Comparison of ENCODE assay signal across 9 mouse cellular contexts in genomic region chr4:152120311-152121182, GRCm38 (mm10). TPM values are rescaled to one million over a fixed set of nuclear protein-coding genes. Genes with fewer than 3 reads are reported as not detected.
DNase-seq lines count a peak whose midpoint lies in the region; ATAC-seq and TF ChIP-seq lines count a peak whose summit lies in the region.
"Had no signal": no experiment of that assay in that cellular context is flagged by ENCODE, and none has a peak within 500 bp of the region (broad histone marks: within the 10 kb centered on the region; RNA-seq: fewer than 3 reads in every experiment).

No protein-coding gene starts in this region.

- peak overlapping the region; percentile 29 for H3K4me3 ChIP-seq in kidney, embryonic 16.5 days (ENCODE audit: low read length)
- peak overlapping the region; percentile 8; the same call in 1 of the 2 replicates for H3K4me3 ChIP-seq in hindbrain, postnatal 0 days (ENCODE audit: low read length)
- no peak overlapping the region for H3K4me3 ChIP-seq in neural tube, embryonic 11.5 days (ENCODE audit: low read depth, low read length)

- no peak overlapping the region for H3K9ac ChIP-seq in kidney, embryonic 16.5 days (replicated peaks; ENCODE audit: low read length)
- no peak overlapping the region for H3K9ac ChIP-seq in hindbrain, postnatal 0 days (replicated peaks; ENCODE audit: low read length)
- H3K9ac ChIP-seq in neural tube, embryonic 11.5 days (ENCODE audit: low read length): no peak overlapping the region

- 2% methylated on average over 31 of the region's 31 CpGs for WGBS in kidney, embryonic 16.5 days
- WGBS in hindbrain, postnatal 0 days: 2% methylated on average over 31 of the region's 31 CpGs
- under 1% methylated on average over 31 of the region's 31 CpGs for WGBS in neural tube, embryonic 11.5 days

- DNase-seq in kidney, postnatal 10 days: no peak
- peak; percentile 53 for DNase-seq in ZHBTc4 (ENCODE audit: low read depth, low spot score)
- DNase-seq in hindbrain, postnatal 0 days (ENCODE audit: low spot score): no peak
- DNase-seq in neural tube, embryonic 11.5 days (ENCODE audit: low spot score): no peak
- no peak for DNase-seq in urinary bladder, postnatal 36 days (ENCODE audit: low spot score in 2 of 2)
- no peak for DNase-seq in cerebellum, adult 8-10 months
- no peak for DNase-seq in frontal cortex, postnatal 14 days (ENCODE audit: low spot score in 2 of 2)

- peaks cover 62% of the 10 kb centered on the region for H3K27me3 ChIP-seq in kidney, embryonic 16.5 days (ENCODE audit: insufficient read depth, low read length)
- H3K27me3 ChIP-seq in hindbrain, postnatal 0 days (ENCODE audit: insufficient read depth, low read length): peaks cover 83% of the 10 kb centered on the region
- peaks cover 95% of the 10 kb centered on the region for H3K27me3 ChIP-seq in neural tube, embryonic 11.5 days (ENCODE audit: control insufficient read depth, insufficient read depth, low read length)

- peaks cover 46% of the 10 kb centered on the region for H3K4me1 ChIP-seq in kidney, embryonic 16.5 days (ENCODE audit: insufficient read depth, low read length)
- peaks cover 4% of the 10 kb centered on the region; the same call in 1 of the 2 replicates for H3K4me1 ChIP-seq in hindbrain, postnatal 0 days (ENCODE audit: insufficient read depth, low read length)
- peaks cover 16% of the 10 kb centered on the region for H3K4me1 ChIP-seq in neural tube, embryonic 11.5 days (ENCODE audit: control insufficient read depth, insufficient read depth, low read length)

- H3K27ac ChIP-seq in kidney, embryonic 16.5 days (ENCODE audit: low read length): peak overlapping the region; percentile 25; the same call in 1 of the 2 replicates
- H3K27ac ChIP-seq in hindbrain, postnatal 0 days: no peak overlapping the region
- no peak overlapping the region for H3K27ac ChIP-seq in neural tube, embryonic 11.5 days (ENCODE audit: low read depth, low read length)

- peak overlapping the region; percentile 51 for H3K4me2 ChIP-seq in kidney, embryonic 16.5 days (replicated peaks; ENCODE audit: low read depth, low read length)
- peak overlapping the region; percentile 23; the same call in 1 of the 2 replicates for H3K4me2 ChIP-seq in hindbrain, postnatal 0 days (ENCODE audit: low read depth, low read length)
- H3K4me2 ChIP-seq in neural tube, embryonic 11.5 days (ENCODE audit: low read depth): 0 out of 2 replicates have a peak overlapping the region, but pooled peaks have one; percentile 0

- no peak for TF ChIP-seq CTCF in hindbrain, postnatal 0 days (IDR thresholded peaks at IDR 0.05; ENCODE audit: low read depth)

- 0 out of 2 replicates have a peak, but pooled peaks have one; percentile 29 for ATAC-seq in kidney, embryonic 16.5 days (ENCODE audit: low FRiP score, low TSS enrichment)
- no peak for ATAC-seq in hindbrain, postnatal 0 days
- ATAC-seq in neural tube, embryonic 11.5 days (ENCODE audit: insufficient read depth, low FRiP score, low TSS enrichment): no peak

- H3K36me3 ChIP-seq in kidney, embryonic 16.5 days (ENCODE audit: insufficient read depth, low read length): no peaks in the 10 kb centered on the region
- H3K36me3 ChIP-seq in hindbrain, postnatal 0 days (ENCODE audit: insufficient read depth, low read length): no peaks in the 10 kb centered on the region
- H3K36me3 ChIP-seq in neural tube, embryonic 11.5 days (ENCODE audit: control insufficient read depth, insufficient read depth, low read length): no peaks in the 10 kb centered on the region

- no peaks in the 10 kb centered on the region for H3K9me3 ChIP-seq in kidney, embryonic 16.5 days (ENCODE audit: low read length)
- no peaks in the 10 kb centered on the region for H3K9me3 ChIP-seq in hindbrain, postnatal 0 days (ENCODE audit: low read length)
- H3K9me3 ChIP-seq in neural tube, embryonic 11.5 days (ENCODE audit: control insufficient read depth, low read length): no peaks in the 10 kb centered on the region

RNA-seq across cellular contexts. Expression of gene Tnfrsf25, which starts 4.8 kb away (rescaled TPM):
- 1.9 and 3.0 TPM in 2 replicates for polyA plus RNA-seq in kidney, embryonic 16.5 days (2015; fragmentation: Nextera tagmentation; extraction: Ambion mirVana)
- 0.22 and 1.6 TPM in 2 replicates for total RNA-seq in hindbrain, postnatal 0 days (2014; rRNA removed)
- polyA plus RNA-seq in hindbrain, postnatal 0 days (2015; fragmentation: Nextera tagmentation; extraction: Ambion mirVana): 0.48 and 0.62 TPM in 2 replicates
- 0.42 and 0.62 TPM in 2 replicates for polyA plus RNA-seq in neural tube, embryonic 11.5 days (2014; fragmentation: Nextera tagmentation; extraction: Ambion mirVana)

RNA-seq across cellular contexts. Expression of gene Espn, which starts 31.6 kb away (rescaled TPM):
- 22.2 and 30.6 TPM in 2 replicates for polyA plus RNA-seq in kidney, embryonic 16.5 days (2015; fragmentation: Nextera tagmentation; extraction: Ambion mirVana)
- 0.47 and 1.4 TPM in 2 replicates for total RNA-seq in hindbrain, postnatal 0 days (2014; rRNA removed)
- 0.71 and 0.79 TPM in 2 replicates for polyA plus RNA-seq in hindbrain, postnatal 0 days (2015; fragmentation: Nextera tagmentation; extraction: Ambion mirVana)
- 0.48 and 1.1 TPM in 2 replicates for polyA plus RNA-seq in neural tube, embryonic 11.5 days (2014; fragmentation: Nextera tagmentation; extraction: Ambion mirVana)

RNA-seq across cellular contexts. Expression of gene Hes2, which starts 38.1 kb away (rescaled TPM):
- polyA plus RNA-seq in kidney, embryonic 16.5 days (2015; fragmentation: Nextera tagmentation; extraction: Ambion mirVana): 0.14 and 0.57 TPM in 2 replicates
- total RNA-seq in hindbrain, postnatal 0 days (2014; rRNA removed): not detected in 2 replicates
- polyA plus RNA-seq in hindbrain, postnatal 0 days (2015; fragmentation: Nextera tagmentation; extraction: Ambion mirVana): not detected in 2 replicates
- 2.9 and 3.5 TPM in 2 replicates for polyA plus RNA-seq in neural tube, embryonic 11.5 days (2014; fragmentation: Nextera tagmentation; extraction: Ambion mirVana)
- total RNA-seq: left cerebral cortex, postnatal 10 days had no signal

RNA-seq across cellular contexts. Expression of gene Plekhg5, which starts 48.2 kb away (rescaled TPM):
- 25.5 and 28.1 TPM in 2 replicates for polyA plus RNA-seq in kidney, embryonic 16.5 days (2015; fragmentation: Nextera tagmentation; extraction: Ambion mirVana)
- total RNA-seq in hindbrain, postnatal 0 days (2014; rRNA removed): 20.7 and 21.0 TPM in 2 replicates
- 13.1 and 13.3 TPM in 2 replicates for polyA plus RNA-seq in hindbrain, postnatal 0 days (2015; fragmentation: Nextera tagmentation; extraction: Ambion mirVana)
- polyA plus RNA-seq in neural tube, embryonic 11.5 days (2014; fragmentation: Nextera tagmentation; extraction: Ambion mirVana): 7.2 and 7.3 TPM in 2 replicates

RNA-seq across cellular contexts. Expression of gene Acot7, which starts 57.4 kb away (rescaled TPM):
- 75.1 and 76.4 TPM in 2 replicates for polyA plus RNA-seq in kidney, embryonic 16.5 days (2015; fragmentation: Nextera tagmentation; extraction: Ambion mirVana)
- total RNA-seq in hindbrain, postnatal 0 days (2014; rRNA removed): 249 and 259 TPM in 2 replicates
- polyA plus RNA-seq in hindbrain, postnatal 0 days (2015; fragmentation: Nextera tagmentation; extraction: Ambion mirVana): 455 and 488 TPM in 2 replicates
- 159 and 173 TPM in 2 replicates for polyA plus RNA-seq in neural tube, embryonic 11.5 days (2014; fragmentation: Nextera tagmentation; extraction: Ambion mirVana)

Comparison
In these comparisons a context has a peak if more than half of its experiments do, and no peak if none do; other contexts are left out.
1. H3K4me2 ChIP-seq: peak in every context shown above with its lines; median percentile 51 in kidney, embryonic 16.5 days; 23 in hindbrain, postnatal 0 days; 0 in neural tube, embryonic 11.5 days.
2. RNA of gene Espn, which starts 31.6 kb away (polyA plus RNA-seq): 22.2 to 30.6 TPM in kidney, embryonic 16.5 days; 0.71 to 0.79 TPM in hindbrain, postnatal 0 days and 0.48 to 1.1 TPM in neural tube, embryonic 11.5 days; every median in the first group is over 10 times any median in the second.